Mouse (Mus musculus) kidney, adult 2 months (tissue): Measurements from ENCODE around the gene Daxx.

Source experiments
- CTCF ChIP-seq: fragments of 200-500 bp; conservative IDR thresholded peaks from 2 replicates; pipeline ENCODE4 v1.5.1; 2011; ENCODE audit warnings: low read depth, mild to moderate bottlenecking, control low read depth, low read length, moderate library complexity, mixed read lengths; ENCODE audit not compliant: insufficient read depth, insufficient read length
- POLR2A ChIP-seq: fragments of 200-500 bp; IDR thresholded peaks from one replicate; pipeline ENCODE4 v1.6.1; 2011; ENCODE audit warnings: low read depth, low read length, control low read depth

- TF ChIP-seq CTCF (no peak), POLR2A (no peak)
Observed at GRCm38 (mm10) chr17:33902079-33902478, 7.1 kb upstream of the Daxx start.
